Mouse (Mus musculus) G1E (cell line): Measurements from ENCODE around the gene Acbd5. TPM values are rescaled to one million over a fixed set of nuclear protein-coding genes. Genes with fewer than 3 reads are reported as not detected.
A peak's percentile ranks its signal among the peaks of the same experiment; 100 is the strongest.
"Not testable (repeated sequence)": the region's sequence is repeated elsewhere in the genome, so short reads cannot be mapped to it uniquely, and the experiment has no call there.

Experiments
- ATAC-seq: 2 replicates; pipeline ENCODE4 v1.8.0; 2016; ENCODE audit warnings: mild to moderate bottlenecking; ENCODE audit not compliant: insufficient number of reproducible peaks, poor library complexity, low FRiP score, severe bottlenecking; ENCODE audit errors: extremely low read depth
- DNase-seq: peaks from one replicate; pipeline ENCODE4 v3.0.0; 2012; ENCODE audit warnings: low spot score
- H3K27me3 ChIP-seq: 2 replicates; pipeline ENCODE4 v1.6.1; 2012; ENCODE audit warnings: mild to moderate bottlenecking, low read length, inconsistent platforms; ENCODE audit not compliant: insufficient read depth
- H3K36me3 ChIP-seq: replicated peaks from 2 replicates; pipeline ENCODE3; 2012; ENCODE audit warnings: mild to moderate bottlenecking, inconsistent platforms
- H3K4me1 ChIP-seq: 2 replicates; pipeline ENCODE4 v1.6.1; 2012; ENCODE audit warnings: low read depth, low read length, inconsistent platforms, mixed read lengths; ENCODE audit not compliant: insufficient read depth
- H3K4me3 ChIP-seq: 2 replicates; pipeline ENCODE4 v1.5.1; 2012; ENCODE audit warnings: low read depth, mild to moderate bottlenecking, inconsistent platforms, low read length, moderate library complexity, mixed read lengths
- H3K9me3 ChIP-seq: replicated peaks from 2 replicates; pipeline ENCODE4 v1.6.1; 2012; ENCODE audit warnings: inconsistent platforms
- CTCF ChIP-seq: IDR thresholded peaks from 2 replicates; pipeline ENCODE4 v1.5.1; 2012; ENCODE audit warnings: low read depth, low read length, inconsistent platforms, mixed read lengths
- GATA1 ChIP-seq: IDR thresholded peaks from 2 replicates; pipeline ENCODE4 v1.6.1; 2012; ENCODE audit warnings: borderline replicate concordance, low read length, inconsistent platforms, mixed read lengths
- GATA2 ChIP-seq: IDR thresholded peaks from 2 replicates; pipeline ENCODE4 v1.6.1; 2012; ENCODE audit warnings: low read depth, low read length, inconsistent platforms, borderline replicate concordance
- POLR2AphosphoS5 ChIP-seq: IDR thresholded peaks from 2 replicates; pipeline ENCODE4 v1.6.1; 2012; ENCODE audit warnings: low read depth, low read length, inconsistent platforms; ENCODE audit not compliant: insufficient replicate concordance
- TAL1 ChIP-seq: conservative IDR thresholded peaks from 2 replicates; pipeline ENCODE4 v1.6.1; 2012; ENCODE audit warnings: low read depth, low read length, inconsistent platforms, mixed read lengths
- polyA plus RNA-seq: library from polyadenylated mRNA; stranded (reverse); fragments of >175 nt; gene quantifications from 2 replicates; pipeline ENCODE4 v1.2.3, GENCODE M21; 2012
- total RNA-seq, 2 experiments: library from RNA; stranded (forward) in 1 of 2; stranded (reverse) in 1 of 2; fragments of 200-1000 nt in 1 of 2; fragments of >200 nt in 1 of 2; fragmentation: Nextera tagmentation in 1 of 2; gene quantifications; 2 replicates each; pipeline ENCODE4 v1.2.3; 2014 to 2017

Acbd5 gene
- total and polyA plus RNA-seq, 3 experiments = 5.2 to 25.1 (median 17.2) TPM

DNA sequence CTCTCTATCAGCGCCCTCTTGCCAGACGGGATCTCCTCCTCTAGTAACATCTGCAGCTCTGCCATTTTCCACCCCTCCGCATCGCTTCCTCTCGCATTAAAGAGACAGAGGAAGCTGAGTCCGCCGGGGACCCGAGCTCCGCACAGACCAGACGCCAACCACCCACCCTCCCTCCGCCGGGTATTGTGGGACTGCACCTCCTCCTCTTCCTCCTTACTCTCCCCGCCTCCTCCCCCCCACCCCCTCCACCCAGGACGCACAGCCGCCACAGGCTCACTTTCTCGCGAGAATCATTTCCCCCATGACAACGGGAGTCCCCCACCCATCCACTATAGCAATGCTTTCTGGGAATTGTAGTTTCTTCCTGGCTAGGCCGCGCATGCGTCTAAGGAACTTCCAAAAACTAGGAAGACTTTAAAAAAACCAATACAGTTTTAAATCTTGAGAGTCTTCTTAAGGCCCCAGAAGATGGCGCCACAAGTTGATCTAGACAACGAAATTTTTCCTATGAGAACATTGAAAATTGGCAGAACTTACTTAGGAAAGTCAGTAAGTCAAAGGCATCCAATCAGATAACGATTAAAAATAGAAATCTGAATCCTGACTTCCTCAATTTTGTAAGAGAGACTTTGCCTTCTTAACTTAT is 27.8 kb upstream of the Acbd5 start, which contains the start of gene Abi1:
Gene Abi1, minus strand, starts transcription at position 241 of the 646 bp plus-strand sequence.
- peak; percentile 94 for DNase-seq
- Histone ChIP-seq H3K9me3 (no peaks in the 10 kb centered on the region), H3K27me3 (no peaks in the 10 kb centered on the region), H3K4me1 (peaks cover 26% of the 10 kb centered on the region), H3K36me3 (peaks cover 4% of the 10 kb centered on the region), H3K4me3 (peak within 1 kb of the TSS; percentile 97)
- ATAC-seq = peak; percentile 81
- TF ChIP-seq TAL1 (no peak), CTCF (no peak), GATA2 (no peak), GATA1 (no peak), POLR2AphosphoS5 (no peak)

DNA sequence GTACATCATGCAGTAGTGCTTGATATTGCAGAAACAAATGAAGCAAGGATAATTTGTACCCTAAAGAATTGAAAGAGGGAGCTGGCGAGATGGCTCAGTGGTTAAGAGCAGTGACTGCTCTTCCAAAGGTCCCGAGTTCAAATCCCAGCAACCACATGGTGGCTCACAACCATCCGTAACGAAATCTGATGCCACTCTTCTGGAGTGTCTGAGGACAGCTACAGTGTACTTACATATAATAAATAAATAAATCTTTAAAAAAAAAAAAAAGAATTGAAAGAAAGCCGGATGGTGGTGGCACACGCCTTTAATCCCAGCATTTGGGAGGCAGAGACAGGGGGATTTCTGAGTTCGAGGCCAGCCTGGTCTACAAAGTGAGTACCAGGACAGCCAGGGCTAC is 27.3 kb upstream of the Acbd5 start:
- H3K9me3 ChIP-seq, DNase-seq, ATAC-seq, H3K27me3 ChIP-seq, H3K4me3 ChIP-seq, H3K36me3 ChIP-seq: not testable (repeated sequence)
- peaks cover 21% of the 10 kb centered on the region for H3K4me1 ChIP-seq

DNA sequence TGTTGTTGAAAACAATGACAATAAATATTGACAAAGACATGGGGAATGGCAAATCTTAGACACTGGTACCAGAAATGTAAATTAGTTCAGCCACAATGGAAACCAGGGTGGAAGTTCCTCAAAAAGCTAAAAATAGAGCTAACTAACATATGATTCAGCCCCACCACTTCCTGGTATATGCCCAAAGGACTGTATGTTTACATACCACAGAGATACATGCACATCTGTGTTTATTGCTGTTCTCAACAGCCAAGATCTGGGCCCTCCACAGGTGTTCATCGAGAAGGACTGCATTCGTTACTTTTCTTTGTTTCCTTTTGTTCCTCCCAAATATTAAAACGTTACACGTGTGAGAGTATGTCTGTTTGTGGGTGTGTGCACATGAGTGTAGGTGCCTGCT is 26.5 kb upstream of the Acbd5 start:
- Histone ChIP-seq H3K9me3 (no peaks in the 10 kb centered on the region), H3K36me3 (peaks cover 2% of the 10 kb centered on the region), H3K4me3 (no peak overlapping the region), H3K27me3 (no peaks in the 10 kb centered on the region), H3K4me1 (peaks cover 17% of the 10 kb centered on the region)
- DNase-seq (no peak), ATAC-seq (no peak)
- TF ChIP-seq TAL1 (no peak), CTCF (no peak), GATA1 (no peak), GATA2 (no peak), POLR2AphosphoS5 (no peak)

DNA sequence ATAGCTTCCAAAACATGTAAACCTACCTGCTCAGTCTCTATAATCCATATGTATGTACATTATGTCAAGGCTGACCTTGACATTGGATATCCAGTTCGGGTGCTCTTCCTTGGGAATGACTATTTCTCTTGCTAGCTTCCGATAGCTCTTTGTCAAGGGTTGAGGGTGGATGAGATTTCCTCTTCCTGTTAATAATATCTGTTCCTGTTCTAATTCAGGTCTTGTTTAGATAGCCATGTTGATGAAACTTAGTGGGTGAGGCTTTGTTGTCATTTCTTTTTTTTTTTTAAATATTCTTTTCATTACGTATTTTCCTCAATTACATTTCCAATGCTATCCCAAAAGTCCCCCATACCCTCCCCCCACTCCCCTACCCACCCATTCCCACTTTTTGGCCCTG is 25.8 kb upstream of the Acbd5 start:
- Histone ChIP-seq H3K4me1 (peaks cover 14% of the 10 kb centered on the region), H3K4me3 (no peak overlapping the region), H3K27me3 (no peaks in the 10 kb centered on the region), H3K9me3 (no peaks in the 10 kb centered on the region), H3K36me3 (peaks cover 2% of the 10 kb centered on the region)
- DNase-seq (no peak), ATAC-seq (no peak)
- TF ChIP-seq GATA2 (no peak), TAL1 (no peak), GATA1 (no peak), CTCF (no peak), POLR2AphosphoS5 (no peak)

DNA sequence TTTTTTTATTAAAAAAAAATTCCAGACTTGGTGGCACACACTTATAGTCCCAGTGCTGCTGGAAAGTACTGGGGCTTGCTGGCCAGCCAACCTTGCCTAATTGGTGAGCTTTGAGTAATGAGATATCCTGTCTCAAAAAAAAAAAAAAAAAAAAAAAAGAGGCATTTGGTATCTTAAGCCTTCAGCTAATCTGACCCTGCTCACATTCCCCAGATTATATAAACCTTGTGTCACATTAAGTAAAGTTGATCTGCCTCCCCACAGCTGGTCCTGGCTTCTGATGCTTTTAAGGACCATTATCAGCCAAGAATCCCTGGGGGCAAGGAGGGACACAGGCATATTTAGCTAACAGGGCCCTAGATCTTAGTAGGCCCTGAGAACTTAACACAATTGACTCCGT is 22.3 kb upstream of the Acbd5 start:
- H3K27me3 ChIP-seq = peaks cover 2% of the 10 kb centered on the region; the same call in 1 of the 2 replicates
- H3K36me3 ChIP-seq = no peaks in the 10 kb centered on the region
- H3K4me1 ChIP-seq = peaks cover 5% of the 10 kb centered on the region
- DNase-seq (no peak), ATAC-seq (no peak)
- TF ChIP-seq GATA1 (no peak), POLR2AphosphoS5 (no peak), TAL1 (no peak), CTCF (no peak), GATA2 (no peak)
- no peak overlapping the region for H3K4me3 ChIP-seq
- peaks cover 4% of the 10 kb centered on the region; the same call in 1 of the 2 replicates for H3K9me3 ChIP-seq

DNA sequence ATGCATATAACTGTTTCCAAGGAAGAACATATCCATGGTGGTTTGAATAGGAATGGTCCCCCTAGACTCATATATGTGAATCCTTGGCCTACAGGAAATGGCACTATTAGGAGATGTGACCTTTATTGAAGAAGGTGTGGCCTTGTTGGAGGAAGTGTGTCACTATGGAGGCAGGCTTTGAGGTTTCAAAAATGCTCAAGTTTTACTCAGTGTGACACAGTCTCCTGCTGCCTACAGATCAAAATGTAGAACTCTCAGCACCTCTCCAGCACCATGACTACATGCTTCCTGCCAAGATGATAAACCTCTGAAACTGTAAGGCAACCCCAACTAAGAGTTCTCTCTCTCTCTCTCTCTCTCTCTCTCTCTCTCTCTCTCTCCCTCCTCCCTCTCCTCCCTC is 20.0 kb upstream of the Acbd5 start:
- no peak for TF ChIP-seq TAL1
- no peak for TF ChIP-seq GATA2
- no peak for TF ChIP-seq CTCF
- TF ChIP-seq POLR2AphosphoS5 = no peak
- TF ChIP-seq GATA1 = no peak
- peaks cover 11% of the 10 kb centered on the region for H3K27me3 ChIP-seq
- H3K9me3 ChIP-seq = peaks cover 4% of the 10 kb centered on the region; the same call in 1 of the 2 replicates
- H3K4me1 ChIP-seq = 0 out of 2 replicates have a peak, but pooled peaks cover 2% of the 10 kb centered on the region
- H3K36me3 ChIP-seq = no peaks in the 10 kb centered on the region
- no peak overlapping the region for H3K4me3 ChIP-seq
- ATAC-seq (no peak), DNase-seq (no peak)

DNA sequence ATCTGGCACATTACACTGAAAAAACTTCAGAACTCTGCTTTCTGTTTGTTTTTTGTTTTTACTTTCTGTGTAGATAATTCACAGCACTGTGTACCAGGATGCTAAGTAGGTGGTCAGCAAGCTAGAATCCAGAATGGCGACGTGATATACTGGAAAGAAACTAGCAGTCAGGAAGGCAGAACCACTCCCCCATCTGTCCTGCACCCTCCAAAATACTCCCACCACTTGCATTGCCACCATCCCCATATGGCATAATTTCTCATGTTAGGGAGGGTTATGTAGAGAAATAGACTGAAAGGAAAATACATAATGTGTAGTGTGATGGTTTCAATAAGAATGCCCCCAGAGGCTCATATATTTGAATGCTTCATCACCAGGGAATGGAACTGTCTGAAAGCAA is 16.1 kb upstream of the Acbd5 start:
- Histone ChIP-seq H3K4me3 (no peak overlapping the region), H3K9me3 (peaks cover 4% of the 10 kb centered on the region; the same call in 1 of the 2 replicates), H3K36me3 (no peaks in the 10 kb centered on the region), H3K27me3 (peaks cover 24% of the 10 kb centered on the region), H3K4me1 (0 out of 2 replicates have a peak, but pooled peaks cover 2% of the 10 kb centered on the region)
- TF ChIP-seq CTCF (no peak), TAL1 (no peak), GATA1 (no peak), POLR2AphosphoS5 (no peak), GATA2 (no peak)
- ATAC-seq (no peak), DNase-seq (no peak)
